Mouse (Mus musculus): Measurements from ENCODE around the gene 4930447F04Rik.

4930447F04Rik gene

DNA sequence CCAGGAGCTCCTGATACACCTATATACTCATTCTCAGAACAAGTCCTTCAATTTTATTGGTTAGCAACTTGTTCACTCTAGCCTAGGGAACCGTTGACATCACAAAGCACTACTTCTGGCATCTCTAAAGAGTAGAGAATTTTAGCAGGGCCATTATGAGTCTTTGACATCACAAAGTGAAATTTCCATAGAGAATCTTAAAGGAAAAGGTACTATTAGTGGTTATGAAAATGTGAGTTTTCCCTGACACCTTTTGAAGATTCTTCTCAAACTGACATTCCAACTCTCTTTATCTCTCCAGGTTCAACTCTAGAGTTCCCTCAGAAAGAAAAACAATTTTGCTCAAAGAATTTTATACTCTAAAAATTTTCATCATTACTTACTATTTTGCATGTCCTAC lies at the start of gene 4930447F04Rik:
4930447F04Rik (minus strand) TSS at position 101 of the 400 bp plus-strand sequence.
- no peak for DNase-seq (ENCODE audit: low read depth, low spot score)

Data from 3T3-L1 (cell line).